Mouse (Mus musculus) CD4-positive, CD25-positive, alpha-beta regulatory T cell, adult 4 months (primary cell): ENCODE results near the gene Trp53inp2. TPM values are rescaled to one million over a fixed set of nuclear protein-coding genes. Genes with fewer than 3 reads are reported as not detected.

Experiments used
- ATAC-seq: one replicate; pipeline ENCODE4 v1.8.0; 2017
- polyA plus RNA-seq, 2 experiments: library from polyadenylated mRNA; unstranded; fragments of 100-300 nt; shearing (Covaris generic); gene quantifications; one replicate each; pipeline ENCODE4 v1.2.1; 2017

Gene Trp53inp2
- 1 to 10 TPM; 1.2 to 1.6 TPM for polyA plus RNA-seq

GRCm38 (mm10) chr2:155380261-155381059, at the start of gene Trp53inp2:
Gene Trp53inp2 (plus strand): TSS chr2:155381059.
- ATAC-seq = no peak

GRCm38 (mm10) chr2:155331351-155331750, 49.5 kb upstream of the Trp53inp2 start:
- ATAC-seq = no peak

- no peak for ATAC-seq
Observed at GRCm38 (mm10) chr2:155333421-155333820, 47.4 kb upstream of the Trp53inp2 start.

GRCm38 (mm10) chr2:155335231-155335630, 45.6 kb upstream of the Trp53inp2 start:
- ATAC-seq = no peak

GRCm38 (mm10) chr2:155336254-155336653, 44.6 kb upstream of the Trp53inp2 start:
- no peak for ATAC-seq

- no peak for ATAC-seq
Observed at GRCm38 (mm10) chr2:155340166-155340565, 40.7 kb upstream of the Trp53inp2 start.

- ATAC-seq = no peak
Observed at GRCm38 (mm10) chr2:155346670-155347069, 34.2 kb upstream of the Trp53inp2 start.

- no peak for ATAC-seq
Observed at GRCm38 (mm10) chr2:155354402-155354801, 26.5 kb upstream of the Trp53inp2 start.

- ATAC-seq = peak; percentile 100
Observed at GRCm38 (mm10) chr2:155356971-155357591, 23.8 kb upstream of the Trp53inp2 start, which contains the start of gene Pigu. Gene Pigu (minus strand): TSS chr2:155357430.

- ATAC-seq = peak; percentile 9
Observed at GRCm38 (mm10) chr2:155357686-155358399, 23.0 kb upstream of the Trp53inp2 start.

GRCm38 (mm10) chr2:155367635-155368284, 13.1 kb upstream of the Trp53inp2 start:
- ATAC-seq = no peak

- no peak for ATAC-seq
Observed at GRCm38 (mm10) chr2:155369333-155369883, 11.5 kb upstream of the Trp53inp2 start.

GRCm38 (mm10) chr2:155372451-155372850, 8.4 kb upstream of the Trp53inp2 start:
- no peak for ATAC-seq

GRCm38 (mm10) chr2:155373302-155373701, 7.6 kb upstream of the Trp53inp2 start:
- no peak for ATAC-seq

GRCm38 (mm10) chr2:155373886-155374285, 7.0 kb upstream of the Trp53inp2 start:
- no peak for ATAC-seq

GRCm38 (mm10) chr2:155374521-155374920, 6.3 kb upstream of the Trp53inp2 start:
- ATAC-seq = no peak

GRCm38 (mm10) chr2:155376191-155376590, 4.7 kb upstream of the Trp53inp2 start:
- no peak for ATAC-seq

GRCm38 (mm10) chr2:155381060-155381437, 190 bp downstream of the Trp53inp2 start:
- ATAC-seq = no peak

GRCm38 (mm10) chr2:155381643-155382331, 928 bp downstream of the Trp53inp2 start:
- peak; percentile 87 for ATAC-seq

- peak; percentile 7 for ATAC-seq
Observed at GRCm38 (mm10) chr2:155382332-155382700, 1.5 kb downstream of the Trp53inp2 start.

GRCm38 (mm10) chr2:155382791-155383438, 2.1 kb downstream of the Trp53inp2 start:
- ATAC-seq = no peak
